Comparison of ENCODE assay signal across 17 mouse cellular contexts in genomic region chr9:112841473-112841872, GRCm38 (mm10).
"Had no signal": no experiment of that assay in that cellular context is flagged by ENCODE, and none has a peak within 500 bp of the region (broad histone marks: within the 10 kb centered on the region; RNA-seq: fewer than 3 reads in every experiment).

No protein-coding gene starts in this region.

- H3K4me2 ChIP-seq: lung, embryonic 15.5 days; midbrain, embryonic 11.5 days; midbrain, embryonic 13.5 days; midbrain, embryonic 15.5 days; neural tube, embryonic 12.5 days; stomach, embryonic 15.5 days had no signal

- H3K4me1 ChIP-seq: lung, embryonic 15.5 days; megakaryocyte, embryonic 14.5 days; midbrain, embryonic 13.5 days; midbrain, embryonic 15.5 days; neural tube, embryonic 12.5 days; stomach, embryonic 15.5 days had no signal

- DNase-seq: lung, adult 2 months; lung, postnatal 14 days; lung, postnatal 36 days; right cerebral cortex, postnatal 14 days; thymus, adult 2 months; thymus, postnatal 25 days; thymus, postnatal 4 days had no signal

- H3K36me3 ChIP-seq: lung, embryonic 15.5 days; midbrain, embryonic 13.5 days; midbrain, embryonic 15.5 days; neural tube, embryonic 12.5 days; stomach, embryonic 15.5 days had no signal

- H3K27ac ChIP-seq: lung, embryonic 15.5 days; macrophage; midbrain, embryonic 13.5 days; midbrain, embryonic 15.5 days; neural tube, embryonic 12.5 days; stomach, embryonic 15.5 days; stomach, postnatal 0 days had no signal

- H3K9me3 ChIP-seq: lung, embryonic 15.5 days; midbrain, embryonic 13.5 days; midbrain, embryonic 15.5 days; neural tube, embryonic 12.5 days; stomach, embryonic 15.5 days had no signal

- ATAC-seq: lung, postnatal 0 days; midbrain, embryonic 13.5 days; midbrain, embryonic 15.5 days had no signal

- H3K4me3 ChIP-seq: lung, embryonic 15.5 days; megakaryocyte, embryonic 14.5 days; midbrain, embryonic 13.5 days; midbrain, embryonic 15.5 days; neural tube, embryonic 12.5 days; stomach, embryonic 15.5 days had no signal

- H3K27me3 ChIP-seq: lung, embryonic 15.5 days; megakaryocyte, embryonic 14.5 days; midbrain, embryonic 13.5 days; midbrain, embryonic 15.5 days; neural tube, embryonic 12.5 days; stomach, embryonic 15.5 days had no signal

- H3K9ac ChIP-seq: lung, embryonic 15.5 days; midbrain, embryonic 13.5 days; midbrain, embryonic 15.5 days; neural tube, embryonic 12.5 days; stomach, embryonic 15.5 days had no signal
